Mouse (Mus musculus): ENCODE measurements around the gene Olfr1163.
"Not testable (repeated sequence)": the region's sequence is repeated elsewhere in the genome, so short reads cannot be mapped to it uniquely, and the experiment has no call there.

The Olfr1163 gene

DNA sequence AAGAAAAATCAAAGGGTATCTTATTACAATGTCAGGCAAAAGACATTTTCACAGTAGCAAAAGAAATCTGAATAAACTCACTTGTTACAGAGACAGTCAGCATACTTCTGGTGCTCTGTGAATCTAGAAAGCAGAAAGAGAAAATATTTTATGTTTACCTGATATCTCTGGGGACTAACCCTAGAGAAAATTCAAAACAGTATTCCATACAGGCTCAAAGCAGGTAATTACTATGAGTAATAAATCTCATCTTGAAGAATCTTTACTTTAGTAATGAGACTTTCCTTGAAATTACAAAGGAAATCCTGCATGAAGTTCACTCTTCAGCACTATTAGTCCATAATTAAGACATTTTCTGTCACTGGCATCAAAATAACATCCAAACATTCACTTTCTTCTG, at the start of gene Olfr1163:
Gene Olfr1163 (minus strand): TSS at position 101 of the 400 bp plus-strand sequence.
- DNase-seq (ENCODE audit: low spot score) = no peak

DNA sequence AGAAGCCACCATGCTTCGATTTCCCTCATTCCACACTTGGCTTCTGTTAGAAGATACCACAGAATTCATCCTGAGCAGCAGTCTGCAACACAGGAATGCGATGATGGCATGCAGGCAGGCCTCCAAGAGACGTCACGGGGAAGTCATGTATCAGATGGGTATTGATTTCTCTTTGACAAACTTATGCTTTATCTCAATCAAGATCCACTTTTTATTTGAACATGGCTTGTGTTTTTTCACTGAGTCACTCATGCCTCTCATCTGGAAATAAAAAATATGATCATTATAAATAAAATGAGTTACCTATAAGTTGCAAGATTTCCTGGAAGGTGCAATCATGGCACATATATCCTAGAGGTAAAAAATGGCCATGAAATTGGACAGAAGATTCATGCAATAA, 22.2 kb upstream of the Olfr1163 start, which contains the start of gene Olfr1164:
Gene Olfr1164 (minus strand): TSS at position 101 of the 400 bp plus-strand sequence.
- no peak for DNase-seq (ENCODE audit: low spot score)

DNA sequence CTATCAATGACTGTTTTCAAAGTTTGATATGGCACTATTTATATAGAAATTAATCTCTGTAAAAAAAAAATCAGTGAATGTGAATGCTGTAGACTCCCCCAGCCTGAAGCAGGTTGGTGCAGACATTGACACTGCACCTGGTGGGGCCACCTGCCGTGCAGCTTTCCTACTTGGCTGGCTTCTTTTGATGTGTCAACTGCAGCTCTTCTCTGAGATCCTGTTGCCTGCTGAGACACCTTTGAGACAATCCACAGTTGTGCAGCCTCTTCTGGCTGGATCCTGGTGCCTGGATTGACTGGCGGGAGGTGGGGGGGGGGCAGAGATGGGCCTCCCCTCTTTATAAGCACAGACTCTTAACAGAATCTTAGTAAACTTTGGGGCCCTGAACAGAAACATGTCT, 8.0 kb downstream of the Olfr1163 start:
- no peak for DNase-seq (ENCODE audit: low spot score)

- no peak for DNase-seq (ENCODE audit: low spot score)
Measured at GRCm38 (mm10) chr2:88051029-88051428, 20.6 kb downstream of the Olfr1163 start, which contains the start of gene Olfr1162. Gene Olfr1162, minus strand, starts transcription at chr2:88051129.

GRCm38 (mm10) chr2:88037599-88037998, 34.0 kb downstream of the Olfr1163 start, which contains the start of gene Olfr73:
Gene Olfr73, minus strand, starts transcription at chr2:88037699.
- no peak for DNase-seq (ENCODE audit: low spot score)

DNA sequence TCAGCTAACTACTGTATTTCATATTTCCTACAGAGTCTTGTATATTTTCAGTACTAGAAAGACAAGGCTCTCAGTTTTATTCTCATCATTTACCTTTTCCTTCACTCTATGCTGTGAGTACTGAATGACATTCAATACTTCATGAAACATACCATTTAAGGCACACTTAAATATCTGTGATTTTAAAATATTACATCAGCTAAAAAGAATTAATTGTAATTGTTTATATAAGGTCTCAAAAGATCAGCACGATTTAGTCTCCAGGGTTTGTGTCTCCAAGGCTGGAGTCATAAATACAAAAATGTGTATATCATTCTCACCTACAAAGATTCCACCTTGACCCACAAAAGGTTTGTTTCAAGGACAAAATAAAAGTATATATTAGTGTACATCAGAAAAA, 49.2 kb downstream of the Olfr1163 start, which contains the start of gene Olfr1161:
Gene Olfr1161 (plus strand): TSS at position 301 of the 400 bp plus-strand sequence.
- DNase-seq (ENCODE audit: low spot score) = not testable (repeated sequence)
